Mouse (Mus musculus): ENCODE results near the gene Cysrt1. TPM values are rescaled to one million over a fixed set of nuclear protein-coding genes. Genes with fewer than 3 reads are reported as not detected.

Cysrt1 gene
- polyA plus RNA-seq (2016; fragmentation: Nextera tagmentation; extraction: Ambion mirVana), result not detected in 2 replicates

- no peak for ATAC-seq (ENCODE audit: insufficient number of reproducible peaks, low FRiP score)
- H3K9me3 ChIP-seq (replicated peaks), result no peaks in the 10 kb centered on the region
- H3K36me3 ChIP-seq, result 0 out of 2 replicates have a peak, but pooled peaks cover 12% of the 10 kb centered on the region
- H3K27ac ChIP-seq (ENCODE audit: poor library complexity, severe bottlenecking), result no peak within 1 kb of the TSS
- H3K9ac ChIP-seq, result peak within 1 kb of the TSS; percentile 66
- peak within 1 kb of the TSS; percentile 60 for H3K4me3 ChIP-seq
- H3K4me1 ChIP-seq (replicated peaks), result peaks cover 25% of the 10 kb centered on the region
- WGBS, result under 1% methylated on average over 59 of the region's 59 CpGs
- H3K4me2 ChIP-seq, result peak within 1 kb of the TSS; percentile 95
- H3K27me3 ChIP-seq (replicated peaks), result peaks cover 41% of the 10 kb centered on the region
Observed at GRCm38 (mm10) chr2:25242101-25242506, at the start of gene Cysrt1, which contains the start of gene Rnf208. Gene Cysrt1 (minus strand): TSS chr2:25242452. Gene Rnf208 (plus strand): TSS chr2:25242255.

GRCm38 (mm10) chr2:25291184-25292053 lies 49.2 kb upstream of the Cysrt1 start:
- Histone ChIP-seq H3K9ac (0 out of 2 replicates have a peak overlapping the region, but pooled peaks have one; percentile 52), H3K4me1 (replicated peaks) (peaks cover 42% of the 10 kb centered on the region), H3K9me3 (replicated peaks) (no peaks in the 10 kb centered on the region), H3K27ac (ENCODE audit: poor library complexity, severe bottlenecking) (no peak overlapping the region), H3K4me3 (peak overlapping the region; percentile 41), H3K27me3 (replicated peaks) (peaks cover 98% of the 10 kb centered on the region), H3K36me3 (no peaks in the 10 kb centered on the region), H3K4me2 (peak overlapping the region; percentile 64)
- ATAC-seq (ENCODE audit: insufficient number of reproducible peaks, low FRiP score), result no peak
- WGBS, result 6% methylated on average over 32 of the region's 32 CpGs

- no peak overlapping the region for H3K27ac ChIP-seq (ENCODE audit: poor library complexity, severe bottlenecking)
- H3K4me1 ChIP-seq (replicated peaks), result peaks cover 45% of the 10 kb centered on the region
- WGBS, result 1% methylated on average over 18 of the region's 18 CpGs
- no peak overlapping the region; the same call in 1 of the 2 replicates for H3K9ac ChIP-seq
- H3K9me3 ChIP-seq (replicated peaks), result no peaks in the 10 kb centered on the region
- H3K4me3 ChIP-seq, result peak overlapping the region; percentile 22
- peaks cover 94% of the 10 kb centered on the region for H3K27me3 ChIP-seq (replicated peaks)
- H3K36me3 ChIP-seq, result peaks cover 6% of the 10 kb centered on the region
- no peak for ATAC-seq (ENCODE audit: insufficient number of reproducible peaks, low FRiP score)
- H3K4me2 ChIP-seq, result peak overlapping the region; percentile 52
Observed at GRCm38 (mm10) chr2:25290816-25291130, 48.5 kb upstream of the Cysrt1 start.

GRCm38 (mm10) chr2:25290101-25290815 lies 48.0 kb upstream of the Cysrt1 start:
- WGBS, result 2% methylated on average over 54 of the region's 54 CpGs

GRCm38 (mm10) chr2:25289651-25290050 lies 47.4 kb upstream of the Cysrt1 start, which contains the start of gene Lrrc26:
Gene Lrrc26 (plus strand): TSS chr2:25289915.
- WGBS, result 16% methylated on average over 11 of the region's 11 CpGs
- H3K9ac ChIP-seq, result no peak within 1 kb of the TSS; the same call in 1 of the 2 replicates
- ATAC-seq (ENCODE audit: insufficient number of reproducible peaks, low FRiP score), result no peak

More at GRCm38 (mm10) chr2:25290101-25290815, 48.0 kb upstream of the Cysrt1 start:
- Histone ChIP-seq H3K4me3 (peak overlapping the region; percentile 22), H3K9me3 (replicated peaks) (no peaks in the 10 kb centered on the region), H3K4me1 (replicated peaks) (peaks cover 45% of the 10 kb centered on the region), H3K36me3 (peaks cover 11% of the 10 kb centered on the region), H3K27me3 (replicated peaks) (peaks cover 89% of the 10 kb centered on the region), H3K9ac (no peak overlapping the region), H3K27ac (ENCODE audit: poor library complexity, severe bottlenecking) (no peak overlapping the region), H3K4me2 (peak overlapping the region; percentile 52)
- ATAC-seq (ENCODE audit: insufficient number of reproducible peaks, low FRiP score), result no peak

GRCm38 (mm10) chr2:25288734-25289345 lies 46.6 kb upstream of the Cysrt1 start:
- H3K9ac ChIP-seq, result no peak overlapping the region
- H3K4me2 ChIP-seq, result no peak overlapping the region
- H3K4me1 ChIP-seq (replicated peaks), result peaks cover 45% of the 10 kb centered on the region
- no peak overlapping the region for H3K4me3 ChIP-seq
- peaks cover 74% of the 10 kb centered on the region for H3K27me3 ChIP-seq (replicated peaks)
- H3K27ac ChIP-seq (ENCODE audit: poor library complexity, severe bottlenecking), result no peak overlapping the region
- ATAC-seq (ENCODE audit: insufficient number of reproducible peaks, low FRiP score), result no peak
- 79% methylated on average over 7 of the region's 7 CpGs for WGBS
- H3K36me3 ChIP-seq, result peaks cover 26% of the 10 kb centered on the region
- H3K9me3 ChIP-seq (replicated peaks), result no peaks in the 10 kb centered on the region

More at GRCm38 (mm10) chr2:25289651-25290050, 47.4 kb upstream of the Cysrt1 start, which contains the start of gene Lrrc26:
- Histone ChIP-seq H3K27me3 (replicated peaks) (peaks cover 83% of the 10 kb centered on the region), H3K4me1 (replicated peaks) (peaks cover 45% of the 10 kb centered on the region), H3K4me2 (peak within 1 kb of the TSS; percentile 52), H3K36me3 (peaks cover 17% of the 10 kb centered on the region), H3K9me3 (replicated peaks) (no peaks in the 10 kb centered on the region), H3K4me3 (peak within 1 kb of the TSS; percentile 22), H3K27ac (ENCODE audit: poor library complexity, severe bottlenecking) (no peak within 1 kb of the TSS)

- H3K4me1 ChIP-seq (replicated peaks), result peaks cover 45% of the 10 kb centered on the region
- no peak for ATAC-seq (ENCODE audit: insufficient number of reproducible peaks, low FRiP score)
- H3K36me3 ChIP-seq, result peaks cover 33% of the 10 kb centered on the region
- no peak within 1 kb of the TSS for H3K27ac ChIP-seq (ENCODE audit: poor library complexity, severe bottlenecking)
- H3K4me3 ChIP-seq, result no peak within 1 kb of the TSS
- WGBS, result 85% methylated on average over 6 of the region's 6 CpGs
- no peak within 1 kb of the TSS for H3K4me2 ChIP-seq
- H3K9me3 ChIP-seq (replicated peaks), result no peaks in the 10 kb centered on the region
- H3K27me3 ChIP-seq (replicated peaks), result peaks cover 67% of the 10 kb centered on the region
- no peak within 1 kb of the TSS for H3K9ac ChIP-seq
Observed at GRCm38 (mm10) chr2:25287927-25288649, 45.8 kb upstream of the Cysrt1 start, which contains the start of gene Tmem210. Gene Tmem210 (plus strand): TSS chr2:25288145.

GRCm38 (mm10) chr2:25286837-25287636 lies 44.8 kb upstream of the Cysrt1 start:
- Histone ChIP-seq H3K36me3 (peaks cover 43% of the 10 kb centered on the region), H3K4me3 (no peak overlapping the region), H3K4me2 (no peak overlapping the region), H3K27ac (ENCODE audit: poor library complexity, severe bottlenecking) (no peak overlapping the region), H3K4me1 (replicated peaks) (peaks cover 39% of the 10 kb centered on the region), H3K27me3 (replicated peaks) (peaks cover 56% of the 10 kb centered on the region), H3K9ac (no peak overlapping the region), H3K9me3 (replicated peaks) (no peaks in the 10 kb centered on the region)
- no peak for ATAC-seq (ENCODE audit: insufficient number of reproducible peaks, low FRiP score)
- 45% methylated on average over 7 of the region's 7 CpGs for WGBS

- no peak overlapping the region for H3K9ac ChIP-seq
- no peak overlapping the region for H3K4me2 ChIP-seq
- no peak overlapping the region for H3K4me3 ChIP-seq
- peaks cover 48% of the 10 kb centered on the region for H3K36me3 ChIP-seq
- no peaks in the 10 kb centered on the region for H3K9me3 ChIP-seq (replicated peaks)
- H3K27me3 ChIP-seq (replicated peaks), result peaks cover 49% of the 10 kb centered on the region
- no peak overlapping the region for H3K27ac ChIP-seq (ENCODE audit: poor library complexity, severe bottlenecking)
- ATAC-seq (ENCODE audit: insufficient number of reproducible peaks, low FRiP score), result no peak
- H3K4me1 ChIP-seq (replicated peaks), result peaks cover 32% of the 10 kb centered on the region
- 58% methylated on average over 1 of the region's 1 CpGs for WGBS
Observed at GRCm38 (mm10) chr2:25286314-25286713, 44.1 kb upstream of the Cysrt1 start.

GRCm38 (mm10) chr2:25285551-25285950 lies 43.3 kb upstream of the Cysrt1 start:
- H3K27me3 ChIP-seq (replicated peaks), result peaks cover 42% of the 10 kb centered on the region
- peaks cover 24% of the 10 kb centered on the region for H3K4me1 ChIP-seq (replicated peaks)
- 92% methylated on average over 2 of the region's 2 CpGs for WGBS

More at GRCm38 (mm10) chr2:25285551-25285950, 43.3 kb upstream of the Cysrt1 start:
- no peak for ATAC-seq (ENCODE audit: insufficient number of reproducible peaks, low FRiP score)
- Histone ChIP-seq H3K36me3 (peaks cover 56% of the 10 kb centered on the region), H3K4me2 (no peak overlapping the region), H3K9ac (no peak overlapping the region), H3K4me3 (no peak overlapping the region), H3K9me3 (replicated peaks) (no peaks in the 10 kb centered on the region), H3K27ac (ENCODE audit: poor library complexity, severe bottlenecking) (no peak overlapping the region)
